Mouse (Mus musculus): ENCODE data around the gene Lancl1. TPM values are rescaled to one million over a fixed set of nuclear protein-coding genes. Genes with fewer than 3 reads are reported as not detected.

Gene Lancl1
- polyA plus RNA-seq (2021): 42.3 TPM

- in situ Hi-C loops (cut with MboI; ENCODE audit: low pct_unique_long_range_greater_than_20kb): no loop called here
- ATAC-seq (peak; percentile 99), DNase-seq (ENCODE audit: low read depth, low spot score) (peak; percentile 25)
- no peak for TF ChIP-seq CTCF (IDR thresholded peaks at IDR 0.05)
- H3K27me3 ChIP-seq: no peaks in the 10 kb centered on the region
- POLR2A ChIA-PET: no interaction called here
- CTCF ChIA-PET: no interaction called here
These were observed at the start of gene Lancl1 for GRCm38 (mm10) chr1:67038246-67038987. Gene Lancl1, minus strand, starts transcription at chr1:67038872.

GRCm38 (mm10) chr1:67079146-67079545 is 40.5 kb upstream of the Lancl1 start:
- H3K27me3 ChIP-seq: peaks cover 21% of the 10 kb centered on the region
- in situ Hi-C loops (cut with MboI; ENCODE audit: low pct_unique_long_range_greater_than_20kb): no loop called here
- POLR2A ChIA-PET: no interaction called here
- TF ChIP-seq CTCF (IDR thresholded peaks at IDR 0.05): no peak
- ATAC-seq (no peak), DNase-seq (ENCODE audit: low read depth, low spot score) (no peak)
- CTCF ChIA-PET: no interaction called here

DNA sequence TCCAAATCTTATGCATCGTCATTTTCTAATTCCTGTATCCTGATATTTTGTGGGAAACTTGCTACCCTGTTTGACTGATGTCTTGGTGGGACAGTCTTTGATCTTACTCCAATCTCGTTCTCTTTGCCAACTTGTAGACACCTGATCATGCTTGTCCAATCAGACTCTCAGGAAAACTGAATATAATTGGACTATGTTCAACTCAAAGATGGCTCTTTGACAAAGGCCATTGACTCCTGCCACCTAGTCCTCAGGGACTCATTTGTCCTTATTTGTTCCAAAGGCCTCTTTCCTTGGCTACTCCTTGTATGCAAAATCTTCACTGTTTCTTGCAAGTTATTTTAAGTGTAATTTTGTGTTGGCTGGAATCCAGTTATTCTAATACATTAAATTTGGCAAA is 40.0 kb upstream of the Lancl1 start:
- H3K27me3 ChIP-seq: peaks cover 21% of the 10 kb centered on the region
- ATAC-seq (no peak), DNase-seq (ENCODE audit: low read depth, low spot score) (no peak)
- no peak for TF ChIP-seq CTCF (IDR thresholded peaks at IDR 0.05)
- CTCF ChIA-PET: no interaction called here
- POLR2A ChIA-PET: no interaction called here
- in situ Hi-C loops (cut with MboI; ENCODE audit: low pct_unique_long_range_greater_than_20kb): no loop called here

- in situ Hi-C loops (cut with MboI; ENCODE audit: low pct_unique_long_range_greater_than_20kb): no loop called here
These were observed 39.1 kb upstream of the Lancl1 start for GRCm38 (mm10) chr1:67077739-67078138.

GRCm38 (mm10) chr1:67067561-67067960 is 28.9 kb upstream of the Lancl1 start:
- ATAC-seq (no peak), DNase-seq (ENCODE audit: low read depth, low spot score) (no peak)
- peaks cover 21% of the 10 kb centered on the region for H3K27me3 ChIP-seq
- no peak for TF ChIP-seq CTCF (IDR thresholded peaks at IDR 0.05)
- in situ Hi-C loops (cut with MboI; ENCODE audit: low pct_unique_long_range_greater_than_20kb): no loop called here
- POLR2A ChIA-PET: no interaction called here
- CTCF ChIA-PET: interaction anchor here (1.1 kb wide), 1 partner anchor 10 kb away, joined by 3 read pairs; no protein-coding TSS in a partner anchor

More at GRCm38 (mm10) chr1:67077739-67078138, 39.1 kb upstream of the Lancl1 start:
- TF ChIP-seq CTCF (IDR thresholded peaks at IDR 0.05): no peak
- ATAC-seq (no peak), DNase-seq (ENCODE audit: low read depth, low spot score) (no peak)
- ChIA-PET CTCF (interaction anchor here (0.9 kb wide), 1 partner anchor 10 kb away, joined by 3 read pairs; no protein-coding TSS in a partner anchor), POLR2A (no interaction called here)
- H3K27me3 ChIP-seq: peaks cover 21% of the 10 kb centered on the region

- no peak for ATAC-seq
- DNase-seq (ENCODE audit: low read depth, low spot score): no peak
- ChIA-PET CTCF (no interaction called here), POLR2A (no interaction called here)
- no peak for TF ChIP-seq CTCF (IDR thresholded peaks at IDR 0.05)
- in situ Hi-C loops (cut with MboI; ENCODE audit: low pct_unique_long_range_greater_than_20kb): no loop called here
- peaks cover 28% of the 10 kb centered on the region for H3K27me3 ChIP-seq
These were observed 26.9 kb upstream of the Lancl1 start for GRCm38 (mm10) chr1:67065347-67066270.

- DNase-seq (ENCODE audit: low read depth, low spot score) (no peak), ATAC-seq (peak; percentile 92)
- in situ Hi-C loops (cut with MboI; ENCODE audit: low pct_unique_long_range_greater_than_20kb): no loop called here
- peaks cover 30% of the 10 kb centered on the region for H3K27me3 ChIP-seq
- CTCF ChIA-PET: no interaction called here
- peak; percentile 89 for TF ChIP-seq CTCF (IDR thresholded peaks at IDR 0.05)
- POLR2A ChIA-PET: no interaction called here
These were observed 22.9 kb upstream of the Lancl1 start for GRCm38 (mm10) chr1:67061456-67062085.

GRCm38 (mm10) chr1:67055816-67056215 is 17.1 kb upstream of the Lancl1 start:
- ChIA-PET POLR2A (no interaction called here), CTCF (no interaction called here)
- no peak for DNase-seq (ENCODE audit: low read depth, low spot score)
- no peak for TF ChIP-seq CTCF (IDR thresholded peaks at IDR 0.05)
- H3K27me3 ChIP-seq: peaks cover 12% of the 10 kb centered on the region
- in situ Hi-C loops (cut with MboI; ENCODE audit: low pct_unique_long_range_greater_than_20kb): no loop called here
- no peak for ATAC-seq

- CTCF ChIA-PET: no interaction called here
- DNase-seq (ENCODE audit: low read depth, low spot score) (no peak), ATAC-seq (no peak)
- peaks cover 7% of the 10 kb centered on the region for H3K27me3 ChIP-seq
- no peak for TF ChIP-seq CTCF (IDR thresholded peaks at IDR 0.05)
- in situ Hi-C loops (cut with MboI; ENCODE audit: low pct_unique_long_range_greater_than_20kb): no loop called here
- POLR2A ChIA-PET: no interaction called here
These were observed 14.0 kb upstream of the Lancl1 start for GRCm38 (mm10) chr1:67052721-67053120.

GRCm38 (mm10) chr1:67049600-67049999 is 10.9 kb upstream of the Lancl1 start:
- TF ChIP-seq CTCF (IDR thresholded peaks at IDR 0.05): no peak
- in situ Hi-C loops (cut with MboI; ENCODE audit: low pct_unique_long_range_greater_than_20kb): no loop called here
- ChIA-PET POLR2A (no interaction called here), CTCF (no interaction called here)
- DNase-seq (ENCODE audit: low read depth, low spot score) (no peak), ATAC-seq (peak; percentile 12)
- peaks cover 7% of the 10 kb centered on the region for H3K27me3 ChIP-seq
